Mouse (Mus musculus) midbrain, embryonic 11.5 days (tissue): ENCODE measurements around the gene Dnttip1. TPM values are rescaled to one million over a fixed set of nuclear protein-coding genes. Genes with fewer than 3 reads are reported as not detected.

Experiments used
- ATAC-seq: fragments of 200-750 bp; cut with Nextera tagmentation; 2 replicates; pipeline ENCODE4 v1.8.0; 2017; ENCODE audit warnings: moderate TSS enrichment, moderate library complexity; ENCODE audit not compliant: low FRiP score
- DNase-seq: peaks from one replicate; pipeline ENCODE4 v3.0.0; 2015; ENCODE audit warnings: low spot score; ENCODE audit errors: missing footprints
- H3K27ac ChIP-seq: fragments of 300-500 bp; sonication (generic); 2 replicates; pipeline ENCODE4 v1.5.1; 2014; ENCODE audit warnings: low read depth, low read length
- H3K27me3 ChIP-seq: fragments of 300-500 bp; sonication (generic); 2 replicates; pipeline ENCODE4 v1.6.1; 2014; ENCODE audit warnings: mild to moderate bottlenecking, low read length, moderate library complexity, mixed read lengths; ENCODE audit not compliant: control insufficient read depth, insufficient read depth
- H3K36me3 ChIP-seq: fragments of 300-500 bp; sonication (generic); 2 replicates; pipeline ENCODE4 v1.6.1; 2014; ENCODE audit warnings: mild to moderate bottlenecking, low read length, moderate library complexity, mixed read lengths; ENCODE audit not compliant: control insufficient read depth, insufficient read depth
- H3K4me1 ChIP-seq: fragments of 300-500 bp; sonication (generic); 2 replicates; pipeline ENCODE4 v1.6.1; 2014; ENCODE audit warnings: low read length; ENCODE audit not compliant: control insufficient read depth, insufficient read depth
- H3K4me2 ChIP-seq: fragments of 300-500 bp; sonication (generic); 2 replicates; pipeline ENCODE4 v1.6.1; 2014; ENCODE audit warnings: mild to moderate bottlenecking, moderate library complexity
- H3K4me3 ChIP-seq: fragments of 300-500 bp; sonication (generic); 2 replicates; pipeline ENCODE4 v1.5.1; 2014; ENCODE audit warnings: low read depth, low read length
- H3K9ac ChIP-seq: fragments of 300-500 bp; sonication (generic); 2 replicates; pipeline ENCODE4 v1.6.1; 2014; ENCODE audit warnings: low read length
- H3K9me3 ChIP-seq: fragments of 300-500 bp; sonication (generic); 2 replicates; pipeline ENCODE4 v1.6.1; 2016; ENCODE audit warnings: low read length; ENCODE audit not compliant: control insufficient read depth
- WGBS: fragments of 180-500 bp; shearing (Covaris S2); extraction: QIAGEN DNeasy Blood & Tissue Kit; methylation state at CpG from one replicate; pipeline ENCODE4 v1.1.7; 2014; 5-methylcytosine and 5-hydroxymethylcytosine counted together
- polyA plus RNA-seq: library from polyadenylated mRNA; unstranded; fragments of >200 nt; fragmentation: Nextera tagmentation; extraction: Ambion mirVana; gene quantifications from 2 replicates; pipeline ENCODE4 v1.2.1, GENCODE M21; 2014

Dnttip1 gene
- polyA plus RNA-seq, 1 experiment from 2014 or later = 75.9 TPM

DNA sequence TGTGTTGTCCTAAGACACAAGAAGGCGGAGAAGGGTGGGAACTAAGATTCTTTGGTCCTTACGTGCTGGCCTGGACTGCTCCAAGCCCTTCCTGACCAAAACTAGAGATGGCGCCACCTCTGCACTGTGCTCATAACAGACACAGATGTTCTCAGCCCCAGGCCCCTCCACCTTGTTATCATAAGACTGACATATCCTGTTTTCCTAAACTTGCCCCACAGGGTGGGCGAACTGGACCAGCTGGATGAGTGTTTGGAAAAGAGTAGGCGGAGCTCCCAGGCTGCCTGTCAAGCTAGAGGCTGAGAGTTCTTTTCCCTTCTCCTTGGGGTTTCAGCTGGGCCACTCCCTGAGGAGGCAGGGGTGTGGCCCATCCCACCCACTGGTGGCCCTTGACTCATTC lies 71.9 kb downstream of the Dnttip1 start:
- H3K27ac ChIP-seq = no peak overlapping the region
- H3K4me1 ChIP-seq = peaks cover 6% of the 10 kb centered on the region; the same call in 1 of the 2 replicates
- WGBS = 77% methylated on average over 5 of the region's 5 CpGs
- no peaks in the 10 kb centered on the region for H3K27me3 ChIP-seq
- H3K4me2 ChIP-seq = no peak overlapping the region
- DNase-seq (no peak), ATAC-seq (no peak)
- H3K36me3 ChIP-seq = no peaks in the 10 kb centered on the region
- H3K9ac ChIP-seq = no peak overlapping the region
- no peaks in the 10 kb centered on the region for H3K9me3 ChIP-seq
- H3K4me3 ChIP-seq = no peak overlapping the region

Other genes with a start within 250 kb of the Dnttip1 start
- 48.1 and 51.9 TPM in 2 replicates for gene Pigt, start 248.5 kb upstream of the Dnttip1 start, polyA plus RNA-seq
- 15.4 and 21.7 TPM in 2 replicates for gene Wfdc2, start 183.6 kb upstream of the Dnttip1 start, polyA plus RNA-seq
- not detected in 2 replicates for gene Spint3, start 172.5 kb upstream of the Dnttip1 start, polyA plus RNA-seq
- gene Wfdc6a, start 160.5 kb upstream of the Dnttip1 start, polyA plus RNA-seq = not detected in 2 replicates
- not detected in 2 replicates for gene Eppin, start 152.4 kb upstream of the Dnttip1 start, polyA plus RNA-seq
- not detected in 2 replicates for gene Wfdc6b, start 132.5 kb upstream of the Dnttip1 start, polyA plus RNA-seq
- gene Wfdc8, start 132.4 kb upstream of the Dnttip1 start, polyA plus RNA-seq = not detected in 2 replicates
- not detected in 2 replicates for gene Wfdc16, start 107.2 kb upstream of the Dnttip1 start, polyA plus RNA-seq
- gene Wfdc10, start 89.9 kb upstream of the Dnttip1 start, polyA plus RNA-seq = not detected in 2 replicates
- gene Wfdc9, start 89.4 kb upstream of the Dnttip1 start, polyA plus RNA-seq = not detected in 2 replicates
- gene Wfdc11, start 71.9 kb upstream of the Dnttip1 start, polyA plus RNA-seq = not detected in 2 replicates
- gene Wfdc13, start 60.9 kb upstream of the Dnttip1 start, polyA plus RNA-seq = 0.21 TPM in 1 of 2 replicates, not detected in the other
- not detected in 2 replicates for gene Spint4, start 47.5 kb upstream of the Dnttip1 start, polyA plus RNA-seq
- not detected in 2 replicates for gene Spint5, start 30.7 kb upstream of the Dnttip1 start, polyA plus RNA-seq
- 0.66 and 0.85 TPM in 2 replicates for gene Wfdc3, start 52 bp upstream of the Dnttip1 start, polyA plus RNA-seq
- 520 and 544 TPM in 2 replicates for gene Ube2c, start 23.9 kb downstream of the Dnttip1 start, polyA plus RNA-seq
- gene Tnnc2, start 34.0 kb downstream of the Dnttip1 start, polyA plus RNA-seq = not detected in 2 replicates
- gene Snx21, start 39.8 kb downstream of the Dnttip1 start, polyA plus RNA-seq = 10.4 and 11.7 TPM in 2 replicates
- 10.2 and 12.6 TPM in 2 replicates for gene Acot8, start 58.9 kb downstream of the Dnttip1 start, polyA plus RNA-seq
- gene Zswim3, start 59.1 kb downstream of the Dnttip1 start, polyA plus RNA-seq = 11.4 and 12.6 TPM in 2 replicates
- gene Zswim1, start 76.7 kb downstream of the Dnttip1 start, polyA plus RNA-seq = 22.0 and 23.2 TPM in 2 replicates
- not detected in 2 replicates for gene Spata25, start 82.6 kb downstream of the Dnttip1 start, polyA plus RNA-seq
- gene Ctsa, start 86.9 kb downstream of the Dnttip1 start, polyA plus RNA-seq = 84.8 and 89.7 TPM in 2 replicates
- 3.8 and 4.5 TPM in 2 replicates for gene Neurl2, start 87.5 kb downstream of the Dnttip1 start, polyA plus RNA-seq
- gene Pltp, start 111.7 kb downstream of the Dnttip1 start, polyA plus RNA-seq = 91.8 and 97.3 TPM in 2 replicates
- 62.0 and 65.7 TPM in 2 replicates for gene Pcif1, start 133.3 kb downstream of the Dnttip1 start, polyA plus RNA-seq
- 8.2 and 8.8 TPM in 2 replicates for gene Zfp335, start 165.8 kb downstream of the Dnttip1 start, polyA plus RNA-seq
- gene Mmp9, start 194.8 kb downstream of the Dnttip1 start, polyA plus RNA-seq = 1.9 and 2.0 TPM in 2 replicates
- 2.8 and 3.0 TPM in 2 replicates for gene Slc12a5, start 214.8 kb downstream of the Dnttip1 start, polyA plus RNA-seq